Mouse (Mus musculus): ENCODE measurements around the gene Carmil3.

DNA sequence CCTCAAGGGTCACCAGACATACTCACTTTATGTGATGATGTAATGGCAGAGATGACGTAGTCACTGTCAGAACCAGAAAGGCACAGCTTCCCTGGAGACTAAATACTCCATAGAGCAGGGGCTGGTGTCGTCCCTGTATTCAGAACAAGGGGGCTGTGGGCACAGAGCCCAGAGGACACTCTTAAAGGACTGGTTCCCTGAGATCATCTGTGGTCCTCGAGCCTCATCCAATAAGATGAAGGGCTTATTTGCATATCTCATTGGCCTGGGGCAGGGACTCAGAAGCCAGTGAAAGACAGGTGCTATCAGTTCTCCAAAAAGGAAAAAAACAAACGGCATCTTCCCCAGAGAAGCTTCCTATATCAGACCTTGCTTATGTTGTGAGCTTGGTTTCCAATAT lies 33.6 kb downstream of the Carmil3 start:
- TF ChIP-seq POLR2A (IDR thresholded peaks at IDR 0.05; ENCODE audit: low read depth, low read length) (no peak), CTCF (IDR thresholded peaks at IDR 0.05; ENCODE audit: extremely low read depth, insufficient read depth, insufficient read length, insufficient replicate concordance) (no peak)

Data from spleen, adult 2 months (tissue).